Mouse (Mus musculus): ENCODE results near the gene Cybrd1.

Cybrd1 gene

DNA sequence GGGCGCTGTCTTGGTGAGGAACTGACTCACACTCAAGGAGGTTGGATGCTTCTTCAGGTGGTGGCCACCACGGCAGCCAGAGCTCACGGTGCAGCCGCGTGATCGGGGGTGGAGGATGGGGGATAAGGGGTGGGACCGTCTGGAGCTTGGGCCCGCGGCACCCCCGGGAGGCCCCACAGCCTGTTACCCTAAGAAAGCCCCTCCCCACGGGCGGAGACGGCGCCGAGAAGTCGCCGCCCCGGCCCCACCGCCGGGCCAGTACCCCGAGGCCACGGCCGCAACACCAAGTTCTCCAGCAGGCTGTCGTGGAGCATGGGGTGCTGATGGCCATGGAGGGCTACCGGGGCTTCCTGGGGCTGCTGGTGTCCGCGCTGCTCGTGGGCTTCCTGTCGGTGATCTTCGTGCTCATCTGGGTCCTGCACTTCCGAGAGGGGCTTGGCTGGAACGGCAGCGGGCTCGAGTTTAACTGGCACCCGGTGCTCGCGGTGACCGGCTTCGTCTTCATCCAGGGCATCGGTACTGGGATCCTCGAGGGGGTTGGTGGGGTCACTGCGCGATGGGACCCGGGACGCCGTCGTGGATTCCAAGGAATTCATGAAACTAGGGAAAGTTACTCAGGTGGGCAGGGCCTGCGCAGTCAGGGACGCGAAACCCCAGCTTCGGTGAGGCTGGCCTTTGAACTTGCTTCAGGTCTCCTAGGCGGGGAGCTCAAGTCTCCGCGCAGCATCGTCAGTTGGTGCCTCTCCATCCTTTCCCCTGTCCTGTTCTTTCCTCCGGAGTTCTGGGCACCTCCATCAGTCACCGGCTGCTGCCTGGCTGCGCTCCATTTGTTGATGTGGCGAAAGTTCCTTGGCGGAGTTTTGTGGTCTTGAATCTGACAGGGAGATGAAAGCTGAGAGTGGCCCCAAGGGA is at the start of gene Cybrd1:
Gene Cybrd1 (plus strand): TSS at position 127 of the 912 bp plus-strand sequence.
- DNase-seq (ENCODE audit: extremely low spot score, low read depth, low spot score): no peak

DNA sequence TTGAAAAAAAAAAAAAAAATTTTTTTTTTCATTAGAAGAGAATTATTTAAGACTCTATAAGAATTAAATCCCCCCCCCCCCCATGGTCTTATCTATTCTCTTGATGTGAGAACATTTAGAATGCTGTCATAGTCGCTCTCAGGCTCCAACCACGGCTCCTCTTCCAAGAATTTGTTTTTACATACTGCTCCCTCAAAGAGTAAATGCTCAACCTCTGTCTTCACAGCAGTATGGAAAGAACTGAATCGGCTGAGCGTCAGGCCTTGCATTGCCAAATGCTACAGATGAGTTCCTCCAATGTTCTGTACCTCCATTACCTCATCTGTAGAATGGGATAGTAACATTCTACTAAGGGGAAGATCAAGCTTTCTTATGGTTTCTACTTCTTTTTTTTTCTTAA is 46.1 kb upstream of the Cybrd1 start:
- DNase-seq (ENCODE audit: extremely low spot score, low read depth, low spot score): no peak

DNA sequence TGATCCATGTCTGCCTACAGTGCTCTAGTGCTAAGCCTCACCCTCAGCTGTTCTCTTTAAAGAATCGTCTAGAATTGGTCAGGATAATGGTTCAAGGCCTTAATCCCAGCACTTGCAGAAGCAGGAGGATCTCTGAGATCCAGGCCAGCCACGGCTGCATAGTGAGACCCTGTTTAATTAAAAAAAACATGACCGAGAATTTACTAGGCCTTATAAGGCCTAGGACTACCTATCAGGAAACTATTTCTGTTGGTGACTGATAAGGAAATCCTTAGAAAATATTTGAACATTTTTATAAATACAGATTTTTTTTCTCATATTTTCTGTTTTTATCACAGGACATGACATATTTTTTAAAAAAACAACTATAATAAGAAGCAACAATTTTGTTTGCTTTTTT is 44.4 kb upstream of the Cybrd1 start:
- DNase-seq (ENCODE audit: extremely low spot score, low read depth, low spot score): no peak

DNA sequence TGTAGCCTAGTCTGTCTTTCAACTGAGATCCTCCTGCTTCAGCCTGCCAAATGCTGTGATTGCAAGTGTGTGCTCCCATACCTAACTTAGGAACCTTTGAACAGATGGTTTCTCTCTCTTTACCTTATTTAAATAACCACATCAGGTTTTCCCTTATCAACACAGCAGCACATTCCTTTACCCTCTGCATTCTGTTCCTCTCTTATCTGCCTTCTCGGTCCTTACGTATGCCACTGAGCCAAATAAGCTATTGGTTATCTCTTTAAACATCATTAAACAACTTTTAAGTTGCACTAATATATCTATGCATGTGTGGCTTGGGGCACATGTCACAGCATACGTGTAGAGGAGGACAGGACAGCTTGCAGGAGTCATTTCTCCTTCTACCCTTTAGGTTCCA is 43.9 kb upstream of the Cybrd1 start:
- DNase-seq (ENCODE audit: extremely low spot score, low read depth, low spot score): no peak

DNA sequence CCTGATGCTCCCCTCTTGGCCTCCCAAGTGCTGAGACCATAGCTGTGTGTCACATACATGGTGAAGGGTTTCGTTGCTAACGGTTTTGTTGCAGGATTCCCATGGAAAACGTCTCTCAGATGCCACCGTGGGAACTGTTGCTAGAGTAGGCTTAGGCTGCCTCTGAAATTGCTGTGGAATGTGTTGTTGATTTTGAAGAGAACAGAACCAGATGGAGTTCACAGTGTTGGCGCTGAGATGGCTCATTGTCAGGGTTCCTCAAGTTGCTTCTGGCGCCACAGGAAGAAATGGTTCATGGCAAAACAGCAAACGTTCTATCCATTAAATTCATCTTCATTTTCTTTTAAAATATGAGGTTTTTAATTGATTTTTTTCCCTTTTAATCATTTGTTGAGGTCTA is 35.3 kb upstream of the Cybrd1 start:
- no peak for DNase-seq (ENCODE audit: extremely low spot score, low read depth, low spot score)

DNA sequence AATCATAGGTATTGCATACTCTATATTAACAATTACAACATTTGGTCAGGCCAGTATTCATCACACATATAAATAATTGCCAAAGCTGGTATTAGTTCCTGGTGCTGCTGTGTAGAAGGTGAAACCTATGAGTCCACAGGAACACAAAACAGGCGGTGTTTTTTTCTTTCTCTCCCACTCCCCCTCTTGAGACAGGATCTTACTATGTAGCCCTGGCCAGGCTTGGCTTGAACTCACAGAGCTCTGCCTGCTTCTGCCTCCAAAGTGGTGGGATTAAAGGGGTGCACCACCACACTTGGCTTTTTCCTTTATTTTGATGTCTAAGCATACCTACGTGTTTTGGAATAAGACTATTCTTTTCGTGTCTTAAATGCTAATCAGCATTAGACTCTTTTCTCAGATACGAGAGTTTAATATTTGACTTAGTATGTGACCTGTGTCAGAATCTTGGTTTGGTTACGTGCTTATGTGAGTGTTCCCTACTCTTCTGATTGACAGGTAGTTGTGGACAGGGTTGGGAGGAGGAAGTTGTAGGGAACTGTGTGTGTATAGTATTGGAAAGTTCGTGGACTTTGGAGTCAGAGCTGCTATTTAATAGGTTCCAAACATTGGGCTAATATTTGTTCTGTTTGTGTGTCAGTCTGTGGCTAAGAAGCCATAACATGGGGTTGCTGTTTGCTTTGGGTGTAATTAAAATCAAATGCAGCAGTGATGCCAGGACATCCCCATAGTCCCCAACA is 34.1 kb upstream of the Cybrd1 start:
- DNase-seq (ENCODE audit: extremely low spot score, low read depth, low spot score): no peak

DNA sequence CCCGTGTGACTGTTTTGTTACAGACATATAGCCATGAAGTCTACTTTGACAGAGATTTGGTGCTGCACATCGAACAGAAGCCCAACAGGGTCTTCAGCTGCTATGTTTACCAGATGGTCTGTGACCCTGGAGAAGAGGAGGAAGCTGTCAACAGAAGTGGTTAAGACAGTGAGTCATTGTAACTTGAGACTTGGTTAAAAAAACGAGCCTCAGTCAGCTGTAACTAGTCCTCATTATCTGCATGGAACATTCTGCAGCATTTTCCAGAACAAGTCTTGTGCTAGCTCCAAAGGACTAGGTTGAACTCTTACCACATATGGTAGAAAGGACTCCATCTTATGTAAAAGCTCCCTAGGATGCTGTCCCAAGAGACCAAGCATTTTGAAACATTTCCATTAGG is 28.0 kb upstream of the Cybrd1 start:
- no peak for DNase-seq (ENCODE audit: extremely low spot score, low read depth, low spot score)

DNA sequence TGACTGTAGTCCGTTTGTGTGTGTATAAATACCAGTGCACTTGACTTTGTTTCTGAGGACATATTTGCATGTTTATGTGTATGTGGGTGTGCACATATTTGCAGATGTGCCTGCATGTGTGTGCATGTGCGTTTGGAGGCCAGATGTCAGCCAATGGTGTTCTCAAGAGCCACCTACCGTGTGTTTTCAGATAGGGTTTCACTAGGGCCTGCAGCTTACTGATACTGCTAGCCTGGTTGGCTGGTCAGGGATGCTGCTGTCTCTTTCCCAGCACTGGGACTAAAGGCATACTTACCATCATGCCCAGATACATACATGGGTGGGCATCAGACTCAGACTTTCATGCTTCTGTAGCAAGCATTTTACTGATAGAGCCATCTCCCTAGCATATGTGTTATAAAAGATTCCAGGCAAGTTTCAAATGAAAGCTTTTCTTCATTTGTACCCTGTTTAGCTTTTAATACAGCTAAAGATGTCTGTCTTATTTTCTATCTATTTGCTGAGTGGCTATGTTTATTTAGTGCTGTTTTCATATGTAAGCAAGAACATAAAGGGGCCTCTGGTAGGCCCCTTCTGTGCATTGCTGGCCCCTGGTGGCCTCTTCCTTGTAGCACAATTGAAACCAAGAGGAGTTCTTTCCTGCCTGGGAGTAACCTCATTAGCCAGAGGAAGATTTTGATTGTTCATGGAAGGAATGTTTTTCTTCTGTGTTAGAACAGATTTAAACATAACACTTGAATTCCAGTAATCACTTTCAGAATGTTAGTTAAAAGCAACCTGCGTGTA is 26.9 kb upstream of the Cybrd1 start:
- DNase-seq (ENCODE audit: extremely low spot score, low read depth, low spot score): no peak

DNA sequence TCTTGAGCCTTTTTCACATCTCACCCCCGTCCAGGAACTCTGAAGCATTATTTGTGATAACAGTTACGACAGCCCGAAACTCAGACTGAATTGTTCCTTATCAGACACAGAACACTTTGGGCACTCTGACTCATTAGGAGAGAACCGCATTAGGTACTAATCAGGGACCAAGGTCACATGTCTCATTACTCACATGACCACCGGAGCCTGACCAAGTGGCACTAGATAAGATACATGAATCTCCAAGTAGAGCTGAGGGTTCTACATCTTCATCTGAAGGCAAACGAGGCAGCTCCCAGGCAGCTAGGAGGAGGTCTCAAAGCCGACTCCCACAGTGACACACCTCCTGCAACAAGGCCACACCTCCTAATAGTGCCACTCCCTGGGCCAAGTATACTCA is 21.6 kb upstream of the Cybrd1 start:
- DNase-seq (ENCODE audit: extremely low spot score, low read depth, low spot score): no peak

DNA sequence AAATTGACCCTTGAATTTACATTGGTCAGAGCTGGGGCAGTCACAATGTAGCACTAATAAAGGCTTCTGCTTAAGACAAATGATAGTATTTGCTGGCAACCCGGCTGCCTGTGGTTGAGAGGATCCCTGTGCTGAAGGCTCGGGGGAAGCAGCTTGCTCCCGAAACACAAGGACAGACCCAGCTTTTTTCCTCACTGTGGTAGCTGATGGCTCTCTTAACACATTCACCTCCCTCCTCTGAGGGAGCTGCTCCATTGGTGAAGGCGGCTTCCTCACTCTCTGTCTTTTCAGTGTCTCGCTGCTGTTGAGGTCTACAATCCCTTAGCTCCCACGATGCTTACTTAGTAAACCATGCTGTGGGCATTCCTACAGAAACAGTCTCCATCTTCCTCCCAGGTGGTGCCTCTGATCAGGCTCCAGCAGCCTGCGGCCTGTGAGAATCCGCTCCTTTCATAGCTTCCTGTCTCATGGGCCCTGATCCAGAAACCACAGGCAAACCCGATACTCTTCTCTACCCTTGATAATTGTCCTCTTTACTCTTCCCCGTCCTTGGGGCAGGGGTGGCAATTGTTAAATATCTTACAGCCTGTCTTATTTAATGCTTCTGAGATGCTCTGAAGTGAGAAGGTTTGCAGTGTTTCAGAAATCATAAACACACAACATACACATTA is 15.0 kb upstream of the Cybrd1 start:
- no peak for DNase-seq (ENCODE audit: extremely low spot score, low read depth, low spot score)

DNA sequence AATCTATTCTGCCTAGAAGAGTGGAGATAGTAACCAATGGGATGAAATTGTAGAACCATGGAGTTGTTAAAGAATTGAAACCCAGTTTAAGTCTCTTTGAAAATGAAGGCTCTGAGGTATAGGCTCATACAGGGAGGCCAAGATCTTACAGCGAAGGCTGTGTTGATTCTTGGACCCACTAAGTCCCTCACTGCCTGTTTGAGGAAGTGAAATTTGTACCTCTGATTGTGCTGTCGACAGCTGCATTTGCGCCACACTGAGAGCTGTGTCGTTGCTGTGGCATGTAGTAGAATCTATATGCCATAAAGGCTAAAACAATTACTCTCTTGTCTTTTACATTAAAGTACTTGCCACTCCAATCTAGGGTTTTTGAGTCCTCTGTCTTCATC is 14.4 kb upstream of the Cybrd1 start:
- DNase-seq (ENCODE audit: extremely low spot score, low read depth, low spot score): no peak

DNA sequence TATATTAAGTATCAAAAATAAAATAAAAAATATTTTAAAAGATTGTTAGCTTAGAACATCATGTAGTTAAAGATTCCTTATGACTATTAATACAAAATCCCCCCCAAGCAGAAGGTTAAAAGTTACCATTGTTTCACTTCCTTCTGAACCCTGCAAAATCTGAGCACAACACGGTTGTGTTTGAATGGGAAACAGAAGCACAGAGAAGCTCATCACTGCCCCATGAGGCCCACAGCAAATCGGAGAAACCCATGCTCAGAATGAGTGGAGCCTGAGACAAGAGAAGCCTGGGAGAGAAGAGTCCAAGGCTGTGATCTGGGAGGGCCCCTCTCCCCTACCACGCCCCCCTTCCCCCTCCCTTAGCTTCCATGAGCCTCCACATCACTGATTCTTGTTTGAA is 13.0 kb upstream of the Cybrd1 start:
- no peak for DNase-seq (ENCODE audit: extremely low spot score, low read depth, low spot score)

DNA sequence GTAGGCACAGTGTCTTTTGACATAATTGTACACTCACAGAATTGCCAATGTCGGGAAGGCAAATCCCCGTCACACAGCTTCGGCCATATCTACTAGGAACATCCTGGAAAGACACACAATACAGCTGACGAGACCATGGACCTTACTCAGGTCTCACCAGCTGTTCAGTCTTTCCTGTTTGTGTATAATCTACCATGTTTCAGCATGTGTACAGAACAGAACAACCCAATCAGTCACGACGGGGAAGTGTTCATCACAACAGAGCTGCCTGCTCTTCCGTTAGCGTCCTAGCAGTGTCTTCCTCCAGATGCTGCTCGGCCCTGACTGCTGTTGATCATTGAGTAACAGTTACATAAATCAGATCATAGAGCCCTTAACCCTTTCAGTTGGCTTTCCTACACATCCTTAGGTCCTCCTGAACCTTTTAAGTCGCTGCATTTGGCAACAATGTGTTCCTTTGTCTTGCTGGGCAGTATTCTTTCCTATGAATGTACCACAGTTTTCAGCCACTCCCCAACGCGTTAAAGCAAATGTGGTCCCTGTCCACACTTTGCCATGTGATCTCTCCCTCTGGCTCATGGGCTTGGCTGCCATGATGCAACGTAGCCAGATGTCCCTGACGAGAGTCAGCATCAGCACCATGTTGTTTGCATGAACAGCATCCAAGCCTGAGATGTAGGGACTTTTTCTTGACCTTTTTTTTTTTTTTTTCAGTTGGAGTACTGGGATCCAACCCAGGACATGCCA is 12.1 kb upstream of the Cybrd1 start:
- no peak for DNase-seq (ENCODE audit: extremely low spot score, low read depth, low spot score)

DNA sequence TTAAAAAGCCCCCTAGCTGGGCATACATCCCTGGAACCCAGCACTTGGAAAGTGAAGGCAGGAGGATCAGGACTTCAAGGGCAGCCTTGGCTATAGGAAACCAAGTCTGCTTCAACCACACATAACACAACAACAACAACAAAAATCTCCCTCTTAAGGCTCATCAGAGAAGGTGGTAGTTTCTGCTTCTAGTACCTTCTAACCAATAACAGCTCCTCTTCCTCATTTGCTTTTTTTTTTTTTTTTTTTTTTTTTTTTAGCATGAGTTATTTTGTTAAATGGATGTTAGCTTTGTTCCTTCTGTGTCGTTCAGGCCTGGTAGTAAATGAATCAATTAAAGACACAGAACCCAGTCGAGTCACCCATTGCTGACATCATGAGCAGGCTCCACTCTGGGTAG is 10.5 kb upstream of the Cybrd1 start:
- no peak for DNase-seq (ENCODE audit: extremely low spot score, low read depth, low spot score)

DNA sequence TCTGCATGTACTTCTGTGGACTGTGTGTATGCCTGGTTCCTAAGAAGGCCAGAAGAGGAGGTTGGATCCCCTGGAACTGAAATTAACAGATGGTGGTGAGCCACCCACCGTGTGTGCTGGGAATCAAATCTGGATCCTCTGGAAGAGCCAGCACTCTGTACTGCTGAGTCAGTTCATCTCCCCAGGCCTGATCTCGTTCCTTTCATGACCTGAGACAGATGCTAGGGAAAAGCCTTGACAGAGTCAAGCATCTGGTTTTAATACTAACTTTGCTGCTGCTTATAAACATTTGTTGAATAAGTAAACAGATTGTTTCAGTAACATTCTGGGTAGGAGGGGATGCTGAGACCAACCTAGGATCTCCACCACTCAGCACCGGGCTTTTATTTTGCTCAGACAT is 9.2 kb upstream of the Cybrd1 start:
- DNase-seq (ENCODE audit: extremely low spot score, low read depth, low spot score): no peak

DNA sequence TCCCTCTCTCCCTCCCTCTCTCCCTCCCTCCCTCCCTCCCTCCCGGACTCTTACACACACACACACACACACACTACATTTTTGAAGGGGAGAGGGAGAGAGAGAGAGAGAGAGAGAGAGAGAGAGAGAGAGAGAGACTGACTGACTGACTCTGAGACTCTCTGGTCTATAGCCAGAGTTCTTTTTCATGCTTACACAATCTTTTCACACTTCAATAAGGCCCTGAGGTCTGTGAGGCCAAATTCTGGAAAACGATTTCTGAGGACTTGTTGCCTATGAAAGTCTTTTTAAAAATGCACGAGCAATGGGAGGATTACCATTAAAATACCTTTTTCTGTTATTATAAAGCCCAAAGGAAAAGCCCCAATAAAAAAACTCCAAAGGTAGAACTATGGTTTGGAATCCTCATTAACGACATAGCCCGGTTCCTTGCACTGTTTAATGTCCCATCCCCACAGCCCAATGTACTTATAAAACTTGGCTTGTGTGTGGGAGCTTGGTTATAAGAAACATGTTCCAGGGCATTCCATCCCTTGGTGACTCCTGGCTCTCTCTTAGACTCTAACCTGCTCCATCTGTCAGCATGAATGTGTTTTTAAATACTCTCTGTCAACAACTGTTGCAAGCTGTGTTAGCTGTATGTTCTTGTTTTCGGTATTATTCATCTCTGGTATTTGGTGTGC is 4.1 kb upstream of the Cybrd1 start:
- DNase-seq (ENCODE audit: extremely low spot score, low read depth, low spot score): no peak

DNA sequence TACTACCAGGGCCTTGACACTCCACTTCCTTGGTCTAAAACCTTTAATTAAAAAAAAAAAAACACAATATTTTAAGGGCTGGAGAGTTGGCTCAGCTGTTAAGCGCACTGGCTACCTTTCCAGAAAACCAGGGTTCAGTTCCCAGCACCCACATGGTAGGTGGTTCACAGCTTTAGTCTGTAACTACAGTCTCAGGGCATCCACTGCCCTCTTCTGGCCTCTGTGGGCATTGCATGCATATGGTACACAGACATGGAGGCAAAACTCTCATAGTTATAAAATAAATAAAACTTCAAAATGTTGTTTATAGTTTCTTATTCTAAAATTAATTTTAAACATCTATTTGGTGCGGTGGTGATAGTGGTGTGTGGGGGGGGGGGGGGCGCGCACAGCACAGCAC is 1.6 kb upstream of the Cybrd1 start:
- DNase-seq (ENCODE audit: extremely low spot score, low read depth, low spot score): no peak

DNA sequence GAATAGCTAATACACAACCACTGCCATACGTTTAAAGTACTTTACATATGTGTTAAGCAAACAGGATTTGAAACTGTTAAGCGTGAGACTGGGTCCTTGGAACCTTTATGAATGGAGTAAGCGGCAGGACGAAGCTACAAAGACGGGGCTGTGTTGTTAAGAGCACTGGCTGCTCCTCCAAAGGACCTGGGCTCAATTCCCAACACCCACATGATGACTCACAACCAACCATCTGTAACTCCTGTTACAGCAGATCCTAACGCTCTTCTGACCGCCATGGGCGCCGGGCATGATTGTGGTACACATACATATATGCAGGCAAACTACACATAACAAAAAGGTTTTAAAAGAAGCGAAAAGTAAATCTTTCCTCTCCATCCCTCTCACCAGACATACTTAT is 3.1 kb downstream of the Cybrd1 start:
- DNase-seq (ENCODE audit: extremely low spot score, low read depth, low spot score): no peak

DNA sequence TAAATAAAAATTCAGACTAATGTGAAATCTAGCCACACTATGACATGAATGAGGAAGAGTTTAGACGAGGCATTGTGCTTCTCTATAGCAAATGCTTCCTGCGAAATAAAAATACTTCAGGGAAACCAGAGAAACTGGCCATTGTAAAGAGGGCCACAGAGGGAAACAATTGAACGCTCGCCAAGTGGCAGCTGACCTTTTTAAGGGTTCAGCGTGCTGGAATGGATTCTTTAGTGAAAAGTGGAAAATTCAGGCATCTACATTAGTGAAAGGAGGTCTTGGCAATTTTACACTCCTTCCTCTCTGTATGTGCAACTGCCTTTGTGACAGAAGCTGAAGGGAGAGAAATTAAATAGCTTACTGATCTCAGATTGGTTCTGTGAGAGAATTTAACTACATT is 3.7 kb downstream of the Cybrd1 start:
- no peak for DNase-seq (ENCODE audit: extremely low spot score, low read depth, low spot score)

All from hindlimb bud, embryonic 11.5 days (tissue).